Mouse (Mus musculus) small intestine, adult 2 months (tissue): ENCODE measurements around the gene Glis2.

Experiments
- CTCF ChIP-seq: fragments of 200-500 bp; IDR thresholded peaks from 2 replicates; pipeline ENCODE4 v1.5.1; 2012; ENCODE audit warnings: low read depth, mild to moderate bottlenecking, control low read depth, inconsistent platforms, low read length, moderate library complexity, mixed read lengths; ENCODE audit not compliant: insufficient replicate concordance, insufficient read length; ENCODE audit errors: extremely low read depth
- POLR2A ChIP-seq: fragments of 200-500 bp; IDR thresholded peaks from 2 replicates; pipeline ENCODE4 v1.6.1; 2012; ENCODE audit warnings: low read depth, mild to moderate bottlenecking, control low read depth, inconsistent platforms, low read length, moderate library complexity

GRCm38 (mm10) chr16:4652707-4653416, 58.3 kb downstream of the Glis2 start:
- TF ChIP-seq CTCF: no peak
- TF ChIP-seq POLR2A: no peak
